Mouse (Mus musculus) c-Kit-positive CD71-positive TER-119-negative erythroid progenitor cells, embryonic 14.5 days (primary cell): ENCODE results near the gene Ncor1.
"Not testable (repeated sequence)": the region's sequence is repeated elsewhere in the genome, so short reads cannot be mapped to it uniquely, and the experiment has no call there.

Experiments
- DNase-seq: peaks from one replicate; pipeline ENCODE4 v3.0.0-alpha.2; 2013; ENCODE audit warnings: low read depth

The Ncor1 gene

DNA sequence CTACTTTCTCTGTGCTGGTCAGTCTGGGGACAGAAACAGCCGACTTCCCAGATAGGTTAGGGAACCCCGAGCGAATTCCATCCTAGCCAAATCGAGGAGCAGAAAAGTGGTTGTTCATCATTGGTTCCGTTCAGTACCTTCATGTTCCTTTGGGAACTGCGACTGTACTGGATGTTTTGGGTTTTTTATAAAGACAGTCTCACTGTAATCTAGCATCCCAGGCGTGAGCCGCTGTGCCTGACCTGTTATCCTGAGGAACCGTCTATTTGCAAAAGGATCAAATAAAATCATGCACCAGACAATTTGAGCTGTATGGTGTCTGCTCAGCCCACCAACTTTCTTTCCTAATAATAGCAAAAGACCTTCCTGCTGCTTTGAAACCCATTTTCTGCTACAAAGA, 439 bp upstream of the Ncor1 start:
- DNase-seq: peak; percentile 33

- DNase-seq: no peak
These were observed 460 bp downstream of the Ncor1 start for GRCm38 (mm10) chr11:62457891-62458270.

GRCm38 (mm10) chr11:62457241-62457890, 975 bp downstream of the Ncor1 start:
- peak; percentile 77 for DNase-seq

- peak; percentile 39 for DNase-seq
These were observed 1.7 kb downstream of the Ncor1 start for GRCm38 (mm10) chr11:62456483-62457172.

- DNase-seq: no peak
These were observed 2.3 kb downstream of the Ncor1 start for GRCm38 (mm10) chr11:62456021-62456482.

DNA sequence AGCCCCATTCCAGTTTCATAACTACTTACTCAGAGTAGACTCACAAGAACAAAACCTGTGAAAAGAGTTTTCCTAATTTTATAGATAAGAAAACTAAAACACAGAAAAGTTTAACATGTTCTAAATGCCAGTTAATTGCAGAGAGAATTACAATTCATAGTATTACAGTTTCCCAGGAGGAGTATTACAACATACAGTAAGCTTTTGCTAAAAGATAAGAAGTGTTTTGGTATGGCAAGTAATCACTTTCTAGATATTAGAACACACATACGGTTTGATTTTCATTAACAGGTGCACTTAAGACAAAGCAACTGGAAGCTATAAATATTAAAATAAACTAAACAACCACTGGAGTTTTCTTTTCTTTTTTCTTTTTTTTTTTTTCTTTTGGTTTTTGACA, 3.1 kb downstream of the Ncor1 start:
- DNase-seq: no peak

DNA sequence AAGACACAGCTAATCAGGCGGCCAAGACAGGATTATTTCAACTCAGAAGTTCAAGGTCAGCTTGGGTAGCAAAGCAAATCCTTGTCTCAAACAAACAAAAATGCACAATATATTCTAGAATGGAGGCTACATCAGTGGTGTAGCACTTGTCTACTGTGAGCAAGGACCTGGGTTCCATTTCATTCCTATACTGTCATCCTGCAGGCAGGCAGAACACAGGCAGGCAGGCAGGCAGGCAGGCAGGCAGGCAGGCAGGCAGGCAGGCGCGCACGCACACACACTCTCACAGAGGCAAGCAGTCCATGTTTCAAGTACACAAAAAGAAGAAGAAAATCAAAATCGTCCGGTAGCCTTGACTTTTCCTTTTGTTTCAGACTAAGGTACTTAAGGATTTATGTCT, 9.4 kb downstream of the Ncor1 start:
- no peak for DNase-seq

GRCm38 (mm10) chr11:62445799-62446198, 12.5 kb downstream of the Ncor1 start:
- DNase-seq: no peak

GRCm38 (mm10) chr11:62440670-62441315, 17.5 kb downstream of the Ncor1 start:
- DNase-seq: no peak

DNA sequence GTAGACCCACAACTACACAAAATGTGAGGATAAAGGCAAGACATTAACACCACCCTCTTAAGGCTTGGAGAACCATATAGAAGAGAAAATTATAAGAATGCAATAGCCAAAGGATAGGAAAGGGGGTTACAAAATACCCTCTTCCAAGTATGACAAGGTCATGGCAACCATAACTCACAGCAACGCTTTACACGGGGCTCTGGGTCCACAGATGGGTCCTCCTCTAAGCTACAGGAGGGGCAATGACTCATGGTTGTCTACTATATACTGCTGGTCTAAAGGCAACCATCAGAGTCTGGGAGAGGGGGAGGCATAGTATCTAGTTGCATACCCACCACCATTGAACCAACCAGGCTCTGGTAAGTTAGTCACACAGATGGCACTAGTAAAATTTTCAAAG, 26.1 kb downstream of the Ncor1 start:
- no peak for DNase-seq

DNA sequence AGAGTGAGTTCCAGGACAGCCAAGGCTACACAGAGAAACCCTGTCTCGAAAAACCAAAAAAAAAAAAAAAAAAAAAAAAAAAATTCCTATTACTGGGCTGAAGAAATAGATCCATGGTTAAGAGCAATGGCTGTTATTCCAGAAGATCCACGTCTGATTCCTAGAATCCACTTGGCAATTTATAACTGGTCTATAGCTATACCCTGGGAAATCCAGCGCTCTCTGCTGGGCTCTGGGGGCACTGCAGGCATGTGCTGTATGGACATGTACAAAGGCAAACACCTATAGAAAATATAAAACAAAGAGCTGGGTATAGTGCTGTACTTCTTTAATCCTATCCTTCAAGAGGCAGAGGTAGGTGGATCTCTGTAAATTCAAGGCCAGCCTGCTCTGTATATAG, 31.2 kb downstream of the Ncor1 start:
- DNase-seq: peak; percentile 22

- DNase-seq: no peak
These were observed 32.1 kb downstream of the Ncor1 start for GRCm38 (mm10) chr11:62426266-62426665.

- no peak for DNase-seq
These were observed 33.8 kb downstream of the Ncor1 start for GRCm38 (mm10) chr11:62424525-62424924.

- no peak for DNase-seq
These were observed 43.3 kb downstream of the Ncor1 start for GRCm38 (mm10) chr11:62415026-62415425.

DNA sequence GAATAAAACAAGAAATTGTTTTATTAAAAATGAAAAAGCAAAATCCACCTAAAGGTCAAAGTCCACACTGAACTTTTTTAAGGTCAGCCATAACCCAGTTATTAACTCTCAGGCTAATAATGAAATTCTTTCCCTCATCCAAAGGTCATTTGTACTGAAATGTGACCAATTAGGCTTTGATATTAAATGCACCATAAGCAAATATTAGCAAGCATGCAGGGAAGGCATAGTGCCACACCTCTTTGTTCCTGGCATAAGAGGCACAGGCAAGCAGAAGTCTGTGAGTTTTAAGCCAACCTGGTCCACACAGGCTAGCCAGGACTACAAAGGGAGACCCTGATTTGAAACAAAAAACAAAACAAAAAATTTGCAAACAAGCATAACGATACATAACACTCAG, 48.7 kb downstream of the Ncor1 start:
- no peak for DNase-seq

DNA sequence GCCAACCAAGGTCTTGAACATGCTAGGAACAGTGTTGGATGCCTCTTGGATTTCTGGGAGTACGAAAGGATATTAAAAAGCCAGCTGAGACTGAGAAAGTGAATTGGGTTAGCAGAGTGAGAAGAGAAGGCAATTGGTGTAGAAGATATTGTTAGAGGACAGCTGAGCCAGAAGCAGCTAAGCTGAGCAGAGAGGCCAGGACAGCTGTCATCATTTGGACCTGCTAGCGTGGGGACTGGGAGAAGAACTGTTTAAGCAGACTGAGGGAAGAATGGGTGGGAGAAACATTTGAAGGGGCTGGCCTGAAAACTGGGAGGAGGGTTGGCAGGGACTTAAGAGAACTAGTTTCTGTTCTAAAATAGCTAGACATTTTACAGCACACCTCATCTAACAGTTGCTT, 49.5 kb downstream of the Ncor1 start:
- no peak for DNase-seq

DNA sequence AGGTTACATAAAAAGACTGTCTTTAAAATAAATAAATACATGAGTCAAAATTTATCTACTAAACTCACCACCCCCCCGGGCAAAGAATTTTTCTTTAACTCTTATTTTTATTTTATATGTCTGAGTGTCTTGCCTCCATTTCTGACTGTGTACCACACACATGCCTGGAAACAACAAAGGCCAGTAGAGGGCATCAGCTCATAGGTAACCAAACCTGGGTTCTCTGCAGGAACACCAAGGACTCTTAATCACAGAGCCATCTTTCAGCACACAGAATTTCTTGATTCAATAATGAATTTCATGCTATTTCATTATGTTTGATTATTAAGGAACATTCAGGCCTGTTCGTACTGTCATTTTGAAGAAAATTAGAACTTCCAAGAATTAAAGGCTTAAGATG, 61.9 kb downstream of the Ncor1 start:
- peak; percentile 21 for DNase-seq

DNA sequence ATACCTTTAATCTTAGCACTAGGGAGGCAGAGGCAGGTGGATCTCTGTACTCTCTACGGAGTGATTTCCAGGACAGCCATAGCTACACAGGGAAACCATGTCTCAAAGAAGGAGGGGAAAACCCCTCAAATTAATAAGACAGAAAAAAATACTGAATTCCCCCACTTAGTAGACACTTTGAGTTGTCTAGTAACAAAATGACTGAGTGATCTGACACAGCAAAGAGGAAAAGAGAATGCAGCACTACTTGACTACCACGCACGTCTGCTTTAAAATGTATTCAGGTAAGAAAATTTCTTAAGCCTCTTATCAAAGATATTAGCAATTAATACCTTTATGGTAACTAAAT, 70.0 kb downstream of the Ncor1 start:
- no peak for DNase-seq

- DNase-seq: no peak
These were observed 70.6 kb downstream of the Ncor1 start for GRCm38 (mm10) chr11:62387608-62388330.

DNA sequence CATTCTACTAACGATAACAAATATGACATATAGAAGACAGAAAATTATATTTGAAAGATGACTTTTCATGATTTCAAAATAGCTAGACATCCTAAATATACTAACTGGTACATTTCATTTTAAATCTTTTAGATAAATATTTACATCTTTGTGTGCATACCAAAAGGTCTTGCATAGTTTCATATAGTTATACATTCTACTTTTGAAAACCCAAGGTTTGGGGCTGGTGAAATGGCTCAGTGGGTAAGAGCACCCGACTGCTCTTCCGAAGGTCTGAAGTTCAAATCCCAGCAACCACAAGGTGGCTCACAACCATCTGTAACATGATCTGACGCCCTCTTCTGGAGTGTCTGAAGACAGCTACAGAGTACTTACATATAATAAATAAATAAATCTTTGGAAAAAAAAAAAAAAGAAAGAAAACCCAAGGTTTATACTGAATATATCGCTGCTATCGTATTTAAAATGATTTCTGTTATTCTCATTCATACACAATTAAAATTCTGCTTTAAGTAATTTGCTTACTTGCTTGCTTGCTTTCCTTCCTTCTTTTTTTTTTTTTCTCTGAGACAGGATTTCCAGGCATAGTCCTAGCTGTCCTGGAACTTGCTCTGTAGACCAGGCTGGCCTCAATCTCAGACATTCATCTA, 81.0 kb downstream of the Ncor1 start:
- not testable (repeated sequence) for DNase-seq

DNA sequence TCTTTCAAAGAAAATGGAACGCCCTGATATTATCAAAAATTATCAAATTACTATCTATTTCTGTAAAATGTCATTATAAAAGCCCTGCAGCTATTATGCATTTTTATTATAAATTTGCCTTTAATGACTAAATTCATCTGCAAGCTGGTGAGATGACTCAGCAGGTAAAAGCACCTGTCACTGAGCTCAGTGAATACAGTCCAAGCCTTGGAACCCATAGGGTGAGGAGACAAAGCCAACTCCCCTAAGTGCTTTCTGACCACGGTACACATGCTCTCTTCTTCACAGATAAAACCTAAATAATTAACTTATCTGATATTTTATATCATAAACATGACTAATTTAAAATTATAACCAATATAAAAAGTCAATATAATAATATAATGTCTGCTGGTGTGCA, 86.6 kb downstream of the Ncor1 start:
- no peak for DNase-seq

- no peak for DNase-seq
These were observed 88.4 kb downstream of the Ncor1 start for GRCm38 (mm10) chr11:62369924-62370323.
